Mouse (Mus musculus): ENCODE data around the gene Rph3a. TPM values are rescaled to one million over a fixed set of nuclear protein-coding genes. Genes with fewer than 3 reads are reported as not detected.

Rph3a gene
- polyA plus RNA-seq, 1 experiment from 2014 or later: 30.2 TPM

GRCm38 (mm10) chr5:120988373-120988772, 21.5 kb downstream of the Rph3a start:
- WGBS: 97% methylated on average over 3 of the region's 3 CpGs

GRCm38 (mm10) chr5:120983029-120983428, 26.9 kb downstream of the Rph3a start:
- H3K9ac ChIP-seq (ENCODE audit: low read depth, low read length): no peak overlapping the region
- no peaks in the 10 kb centered on the region for H3K4me1 ChIP-seq (ENCODE audit: control insufficient read depth, insufficient read depth, low read length)
- no peaks in the 10 kb centered on the region for H3K27me3 ChIP-seq (ENCODE audit: control insufficient read depth, insufficient read depth, low read depth, low read length)
- H3K9me3 ChIP-seq (replicated peaks; ENCODE audit: control insufficient read depth, low read length, poor library complexity, severe bottlenecking): no peaks in the 10 kb centered on the region; the same call in 1 of the 2 replicates
- whole genome bisulfite sequencing: 97% methylated on average over 1 of the region's 1 CpGs
- H3K4me3 ChIP-seq (ENCODE audit: low read depth, low read length): no peak overlapping the region
- no peaks in the 10 kb centered on the region for H3K36me3 ChIP-seq (ENCODE audit: control insufficient read depth, insufficient read depth, low read length)
- no peak for ATAC-seq
- no peak overlapping the region for H3K27ac ChIP-seq (ENCODE audit: low read length)
- H3K4me2 ChIP-seq (ENCODE audit: low read length): no peak overlapping the region

More at GRCm38 (mm10) chr5:120988373-120988772, 21.5 kb downstream of the Rph3a start:
- no peak overlapping the region for H3K4me3 ChIP-seq (ENCODE audit: low read depth, low read length)
- H3K36me3 ChIP-seq (ENCODE audit: control insufficient read depth, insufficient read depth, low read length): no peaks in the 10 kb centered on the region
- no peaks in the 10 kb centered on the region for H3K27me3 ChIP-seq (ENCODE audit: control insufficient read depth, insufficient read depth, low read depth, low read length)
- H3K4me1 ChIP-seq (ENCODE audit: control insufficient read depth, insufficient read depth, low read length): no peaks in the 10 kb centered on the region
- H3K9ac ChIP-seq (ENCODE audit: low read depth, low read length): no peak overlapping the region
- ATAC-seq: no peak
- H3K27ac ChIP-seq (ENCODE audit: low read length): no peak overlapping the region
- no peaks in the 10 kb centered on the region for H3K9me3 ChIP-seq (replicated peaks; ENCODE audit: control insufficient read depth, low read length, poor library complexity, severe bottlenecking)
- no peak overlapping the region for H3K4me2 ChIP-seq (ENCODE audit: low read length)

GRCm38 (mm10) chr5:120981211-120981610, 28.7 kb downstream of the Rph3a start:
- H3K36me3 ChIP-seq (ENCODE audit: control insufficient read depth, insufficient read depth, low read length): no peaks in the 10 kb centered on the region
- H3K27ac ChIP-seq (ENCODE audit: low read length): no peak overlapping the region
- H3K4me2 ChIP-seq (ENCODE audit: low read length): no peak overlapping the region
- H3K9me3 ChIP-seq (replicated peaks; ENCODE audit: control insufficient read depth, low read length, poor library complexity, severe bottlenecking): no peaks in the 10 kb centered on the region; the same call in 1 of the 2 replicates
- no peaks in the 10 kb centered on the region for H3K27me3 ChIP-seq (ENCODE audit: control insufficient read depth, insufficient read depth, low read depth, low read length)
- H3K4me1 ChIP-seq (ENCODE audit: control insufficient read depth, insufficient read depth, low read length): no peaks in the 10 kb centered on the region
- H3K9ac ChIP-seq (ENCODE audit: low read depth, low read length): no peak overlapping the region
- WGBS: 94% methylated on average over 11 of the region's 11 CpGs
- no peak overlapping the region for H3K4me3 ChIP-seq (ENCODE audit: low read depth, low read length)
- no peak for ATAC-seq

- no peaks in the 10 kb centered on the region for H3K4me1 ChIP-seq (ENCODE audit: control insufficient read depth, insufficient read depth, low read length)
- no peak overlapping the region for H3K9ac ChIP-seq (ENCODE audit: low read depth, low read length)
- no peak overlapping the region for H3K27ac ChIP-seq (ENCODE audit: low read length)
- no peaks in the 10 kb centered on the region; the same call in 1 of the 2 replicates for H3K9me3 ChIP-seq (replicated peaks; ENCODE audit: control insufficient read depth, low read length, poor library complexity, severe bottlenecking)
- no peaks in the 10 kb centered on the region for H3K27me3 ChIP-seq (ENCODE audit: control insufficient read depth, insufficient read depth, low read depth, low read length)
- no peak for ATAC-seq
- no peak overlapping the region for H3K4me2 ChIP-seq (ENCODE audit: low read length)
- no peaks in the 10 kb centered on the region for H3K36me3 ChIP-seq (ENCODE audit: control insufficient read depth, insufficient read depth, low read length)
- WGBS: 86% methylated on average over 2 of the region's 2 CpGs
- no peak overlapping the region for H3K4me3 ChIP-seq (ENCODE audit: low read depth, low read length)
These were observed 29.8 kb downstream of the Rph3a start for GRCm38 (mm10) chr5:120980116-120980515.

GRCm38 (mm10) chr5:120976138-120976537, 33.8 kb downstream of the Rph3a start:
- Histone ChIP-seq H3K27me3 (ENCODE audit: control insufficient read depth, insufficient read depth, low read depth, low read length) (no peaks in the 10 kb centered on the region), H3K9me3 (replicated peaks; ENCODE audit: control insufficient read depth, low read length, poor library complexity, severe bottlenecking) (no peaks in the 10 kb centered on the region; the same call in 1 of the 2 replicates), H3K4me2 (ENCODE audit: low read length) (no peak overlapping the region), H3K27ac (ENCODE audit: low read length) (no peak overlapping the region), H3K36me3 (ENCODE audit: control insufficient read depth, insufficient read depth, low read length) (no peaks in the 10 kb centered on the region), H3K4me3 (ENCODE audit: low read depth, low read length) (no peak overlapping the region), H3K9ac (ENCODE audit: low read depth, low read length) (no peak overlapping the region), H3K4me1 (ENCODE audit: control insufficient read depth, insufficient read depth, low read length) (no peaks in the 10 kb centered on the region)
- ATAC-seq: no peak
- 45% methylated on average over 3 of the region's 3 CpGs for WGBS

- WGBS: 55% methylated on average over 8 of the region's 8 CpGs
- Histone ChIP-seq H3K4me1 (ENCODE audit: control insufficient read depth, insufficient read depth, low read length) (no peaks in the 10 kb centered on the region), H3K27me3 (ENCODE audit: control insufficient read depth, insufficient read depth, low read depth, low read length) (no peaks in the 10 kb centered on the region), H3K9ac (ENCODE audit: low read depth, low read length) (no peak overlapping the region), H3K4me3 (ENCODE audit: low read depth, low read length) (no peak overlapping the region), H3K9me3 (replicated peaks; ENCODE audit: control insufficient read depth, low read length, poor library complexity, severe bottlenecking) (no peaks in the 10 kb centered on the region), H3K27ac (ENCODE audit: low read length) (no peak overlapping the region), H3K4me2 (ENCODE audit: low read length) (no peak overlapping the region), H3K36me3 (ENCODE audit: control insufficient read depth, insufficient read depth, low read length) (no peaks in the 10 kb centered on the region)
- ATAC-seq: no peak
These were observed 35.4 kb downstream of the Rph3a start for GRCm38 (mm10) chr5:120974522-120974921.

- no peaks in the 10 kb centered on the region for H3K27me3 ChIP-seq (ENCODE audit: control insufficient read depth, insufficient read depth, low read depth, low read length)
- ATAC-seq: no peak
- H3K4me1 ChIP-seq (ENCODE audit: control insufficient read depth, insufficient read depth, low read length): no peaks in the 10 kb centered on the region
- H3K9ac ChIP-seq (ENCODE audit: low read depth, low read length): no peak overlapping the region
- H3K9me3 ChIP-seq (replicated peaks; ENCODE audit: control insufficient read depth, low read length, poor library complexity, severe bottlenecking): no peaks in the 10 kb centered on the region
- H3K27ac ChIP-seq (ENCODE audit: low read length): no peak overlapping the region
- no peak overlapping the region for H3K4me3 ChIP-seq (ENCODE audit: low read depth, low read length)
- H3K4me2 ChIP-seq (ENCODE audit: low read length): no peak overlapping the region
- no peaks in the 10 kb centered on the region for H3K36me3 ChIP-seq (ENCODE audit: control insufficient read depth, insufficient read depth, low read length)
- 84% methylated on average over 6 of the region's 6 CpGs for WGBS
These were observed 37.6 kb downstream of the Rph3a start for GRCm38 (mm10) chr5:120972278-120972677.

- 78% methylated on average over 1 of the region's 1 CpGs for WGBS
These were observed 38.6 kb downstream of the Rph3a start for GRCm38 (mm10) chr5:120971326-120971725.

GRCm38 (mm10) chr5:120969703-120970102, 40.2 kb downstream of the Rph3a start:
- 15% methylated on average over 4 of the region's 4 CpGs for WGBS
- H3K4me1 ChIP-seq (ENCODE audit: control insufficient read depth, insufficient read depth, low read length): no peaks in the 10 kb centered on the region
- no peak for ATAC-seq

More at GRCm38 (mm10) chr5:120971326-120971725, 38.6 kb downstream of the Rph3a start:
- Histone ChIP-seq H3K9me3 (replicated peaks; ENCODE audit: control insufficient read depth, low read length, poor library complexity, severe bottlenecking) (no peaks in the 10 kb centered on the region), H3K4me1 (ENCODE audit: control insufficient read depth, insufficient read depth, low read length) (no peaks in the 10 kb centered on the region), H3K4me3 (ENCODE audit: low read depth, low read length) (no peak overlapping the region), H3K4me2 (ENCODE audit: low read length) (no peak overlapping the region), H3K9ac (ENCODE audit: low read depth, low read length) (no peak overlapping the region), H3K27ac (ENCODE audit: low read length) (no peak overlapping the region), H3K27me3 (ENCODE audit: control insufficient read depth, insufficient read depth, low read depth, low read length) (no peaks in the 10 kb centered on the region), H3K36me3 (ENCODE audit: control insufficient read depth, insufficient read depth, low read length) (no peaks in the 10 kb centered on the region)
- ATAC-seq: no peak

More at GRCm38 (mm10) chr5:120969703-120970102, 40.2 kb downstream of the Rph3a start:
- Histone ChIP-seq H3K27ac (ENCODE audit: low read length) (no peak overlapping the region), H3K36me3 (ENCODE audit: control insufficient read depth, insufficient read depth, low read length) (no peaks in the 10 kb centered on the region), H3K9ac (ENCODE audit: low read depth, low read length) (no peak overlapping the region), H3K4me3 (ENCODE audit: low read depth, low read length) (no peak overlapping the region), H3K9me3 (replicated peaks; ENCODE audit: control insufficient read depth, low read length, poor library complexity, severe bottlenecking) (no peaks in the 10 kb centered on the region), H3K4me2 (ENCODE audit: low read length) (no peak overlapping the region), H3K27me3 (ENCODE audit: control insufficient read depth, insufficient read depth, low read depth, low read length) (no peaks in the 10 kb centered on the region)
